Mouse (Mus musculus) embryonic stem cell, embryonic (primary cell): ENCODE results near the gene Gale.

ENCODE experiments used
- CTCF ChIA-PET, 4 experiments: fragments of 300-600 bp in 2 of 4; fragments of 350-600 bp in 2 of 4; sonication (Branson Sonifier 250); formaldehyde crosslinking; loops; one replicate each; lab custom pipeline; 2022; ENCODE audit warnings: inconsistent platforms in 2 of 4; lab: Charles Lee
- POLR2A ChIA-PET, 4 experiments: fragments of 300-600 bp in 2 of 4; fragments of 350-600 bp in 2 of 4; sonication (Branson Sonifier 250); formaldehyde crosslinking; loops; one replicate each; lab custom pipeline; 2022; ENCODE audit warnings: antibody characterized with exemption in 4 of 4, inconsistent platforms in 1 of 4; lab: Charles Lee

The Gale gene

DNA sequence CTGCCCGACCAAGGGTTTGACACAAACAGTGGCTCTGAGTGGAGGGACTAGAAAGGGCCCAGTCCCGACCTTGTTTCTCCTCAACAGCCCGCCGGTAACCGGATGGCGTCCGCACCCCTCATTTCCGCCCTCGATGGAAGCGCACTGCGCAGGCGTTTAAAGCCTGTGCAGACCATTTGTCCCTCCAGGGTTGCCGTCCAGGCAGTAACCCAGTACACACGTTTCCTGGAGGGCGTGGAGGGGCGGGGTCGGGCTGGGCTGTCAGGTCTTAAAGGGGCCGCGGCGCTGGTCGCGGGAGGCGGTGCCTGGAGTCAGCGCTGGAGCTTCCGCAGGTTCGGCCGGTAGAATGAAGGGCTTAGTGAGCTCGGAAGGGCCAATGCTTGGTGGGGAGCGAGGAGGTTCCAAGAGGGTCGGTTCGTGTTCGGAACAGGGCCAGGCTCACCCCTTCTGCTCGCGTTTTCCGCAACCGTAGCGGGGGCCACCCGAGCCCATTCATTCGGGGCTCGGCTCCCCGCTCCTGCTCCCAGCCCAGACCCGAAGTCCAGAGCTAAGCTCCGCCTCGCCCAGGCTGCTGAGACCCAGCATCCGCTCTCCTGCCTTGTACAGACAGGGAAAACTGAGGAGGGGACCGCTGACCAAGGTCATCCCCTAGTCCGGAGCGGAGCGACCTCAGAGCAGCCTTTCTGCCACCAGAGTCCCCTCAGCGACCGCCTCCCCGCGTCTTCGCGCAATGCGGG lies at the start of gene Gale:
Gene Gale, plus strand, starts transcription at position 271 of the 737 bp plus-strand sequence.
- ChIA-PET CTCF (interaction anchor here in 3 of 4 experiments (0.6 to 2.2 kb wide), 16 partner anchors 9 to 1715 kb away, joined by 3 to 10 read pairs (median 4); partner anchors contain the start of genes Fuca1 (in 1 of the 3) and Pithd1 (in 1 of the 3)), POLR2A (interaction anchor here (0.6 to 8.8 kb wide), 50 partner anchors 9 to 337 kb away, joined by 3 to 71 read pairs (median 4); partner anchors contain the start of genes Lypla2 (in 4 of the 4), Rpl11 (in 3 of the 4), Hmgcl (in 2 of the 4) and Pithd1 (in 2 of the 4))

DNA sequence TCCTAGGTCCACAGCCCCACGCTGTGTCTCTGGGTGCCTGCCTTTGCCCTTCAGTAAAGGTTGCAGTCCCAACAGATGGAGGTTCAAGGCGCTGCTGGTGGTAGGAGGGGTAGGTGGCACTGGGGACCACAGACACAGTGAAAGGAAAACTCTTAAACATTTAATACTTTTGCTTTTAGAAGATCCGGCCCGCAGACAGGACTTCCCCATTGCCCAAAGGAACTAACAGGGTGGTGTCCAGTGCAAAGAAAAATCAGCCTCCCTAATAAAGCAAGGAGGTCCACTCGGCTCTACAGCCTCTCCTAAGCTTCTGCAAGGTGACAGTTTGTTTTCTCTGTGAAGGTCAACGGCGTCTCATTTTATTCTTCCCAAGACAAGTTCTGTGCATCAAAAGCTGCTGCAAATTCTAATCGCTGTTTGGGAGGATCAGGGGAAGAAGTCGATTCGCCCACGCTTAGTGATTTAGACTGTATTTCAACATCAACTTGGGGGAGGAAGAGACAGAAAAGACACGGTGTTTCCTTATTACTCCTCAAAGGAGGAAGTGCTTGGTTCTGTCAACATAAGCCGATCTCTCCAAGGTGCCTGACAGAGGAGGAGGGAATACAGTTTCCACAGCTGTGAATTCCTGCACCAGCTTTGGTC lies 44.8 kb upstream of the Gale start:
- ChIA-PET CTCF (interaction anchor here (0.5 to 3.8 kb wide), 15 partner anchors 8 to 536 kb away, joined by 3 to 44 read pairs (median 8); partner anchors contain the start of gene Cnr2 (in 1 of the 4)), POLR2A (interaction anchor here in 2 of 4 experiments (1.9 to 4.1 kb wide), 6 partner anchors 11 to 29 kb away, joined by 5 to 35 read pairs (median 10); partner anchors contain the start of genes Cnr2 (in 1 of the 2) and Hmgcl (in 1 of the 2))

DNA sequence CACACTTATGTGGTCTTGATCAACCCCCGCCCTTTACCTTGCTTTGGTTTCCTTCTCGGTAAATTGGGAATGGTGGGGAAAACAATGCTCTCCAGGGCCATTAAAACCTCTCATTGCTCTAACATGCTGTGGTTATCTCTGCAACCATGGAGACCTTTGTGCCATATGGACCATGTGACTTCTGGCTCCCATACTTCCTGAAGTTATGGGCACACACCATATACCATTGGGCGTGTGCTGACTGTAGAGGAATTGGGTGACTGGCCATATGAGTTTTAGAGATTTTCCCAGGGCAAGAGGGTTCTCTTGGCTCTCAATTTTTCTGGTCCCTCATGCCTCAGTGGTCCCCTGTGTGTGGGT lies 44.3 kb upstream of the Gale start:
- CTCF ChIA-PET = interaction anchor here (0.6 to 3.8 kb wide), 30 partner anchors 8 to 425 kb away, joined by 3 to 44 read pairs (median 8); partner anchors contain the start of genes Cnr2 (in 1 of the 4), Gale (in 1 of the 4), Nipal3 (in 1 of the 4) and Stpg1 (in 1 of the 4)
- POLR2A ChIA-PET = interaction anchor here (0.6 to 4.1 kb wide), 16 partner anchors 8 to 88 kb away, joined by 3 to 35 read pairs (median 8); partner anchors contain the start of genes Cnr2 (in 1 of the 4), Hmgcl (in 1 of the 4) and Srsf10 (in 1 of the 4)

GRCm38 (mm10) chr4:135920304-135921241 lies 43.0 kb upstream of the Gale start, which contains the start of gene Fuca1:
Fuca1 (plus strand) TSS chr4:135920735.
- ChIA-PET POLR2A (interaction anchor here in 3 of 4 experiments (0.6 to 4.7 kb wide), 56 partner anchors 9 to 711 kb away, joined by 3 to 40 read pairs (median 4); partner anchors contain the start of genes Cnr2 (in 2 of the 3), Hmgcl (in 2 of the 3), Pithd1 (in 2 of the 3) and E2f2 (in 1 of the 3)), CTCF (interaction anchor here (0.5 to 3.8 kb wide), 104 partner anchors 9 to 1613 kb away, joined by 3 to 44 read pairs (median 4); partner anchors contain the start of genes Hmgcl (in 2 of the 4), Pithd1 (in 2 of the 4), Cnr2 (in 1 of the 4) and Gale (in 1 of the 4))

GRCm38 (mm10) chr4:135921257-135922120 lies 42.0 kb upstream of the Gale start:
- ChIA-PET CTCF (interaction anchor here (0.6 to 3.8 kb wide), 73 partner anchors 8 to 1614 kb away, joined by 3 to 44 read pairs (median 5); partner anchors contain the start of genes Hmgcl (in 2 of the 4), Cnr2 (in 1 of the 4), Gale (in 1 of the 4) and Id3 (in 1 of the 4)), POLR2A (interaction anchor here in 3 of 4 experiments (0.5 to 4.7 kb wide), 47 partner anchors 8 to 364 kb away, joined by 3 to 40 read pairs (median 5); partner anchors contain the start of genes Cnr2 (in 2 of the 3), Pithd1 (in 2 of the 3), Hmgcl (in 1 of the 3) and Pnrc2 (in 1 of the 3))

DNA sequence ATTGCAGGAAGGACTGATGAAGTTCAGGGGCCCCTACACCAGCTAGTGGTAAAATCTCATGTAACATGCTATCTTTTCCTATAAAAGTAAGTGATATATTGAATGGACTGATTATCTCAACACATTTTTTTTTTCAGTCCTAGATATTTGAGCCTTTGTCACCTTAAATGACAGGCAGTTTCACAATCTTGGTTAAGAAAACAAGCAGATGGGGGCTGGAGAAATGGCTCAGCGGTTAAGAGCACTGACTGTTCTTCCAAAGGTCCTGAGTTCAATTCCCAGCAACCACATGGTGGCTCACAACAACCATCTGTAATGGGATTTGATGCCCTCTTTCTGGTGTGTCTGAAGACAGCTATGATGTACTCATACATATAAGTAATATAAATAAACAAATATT lies 41.3 kb upstream of the Gale start:
- CTCF ChIA-PET = interaction anchor here in 1 of 4 experiments (3.3 kb wide), 1 partner anchor 28 kb away, joined by 30 read pairs; the partner anchor contains the start of gene Cnr2
- POLR2A ChIA-PET = interaction anchor here in 3 of 4 experiments (0.5 to 4.7 kb wide), 9 partner anchors 8 to 101 kb away, joined by 3 to 40 read pairs (median 14); partner anchors contain the start of genes Cnr2 (in 1 of the 3) and Hmgcl (in 1 of the 3)

DNA sequence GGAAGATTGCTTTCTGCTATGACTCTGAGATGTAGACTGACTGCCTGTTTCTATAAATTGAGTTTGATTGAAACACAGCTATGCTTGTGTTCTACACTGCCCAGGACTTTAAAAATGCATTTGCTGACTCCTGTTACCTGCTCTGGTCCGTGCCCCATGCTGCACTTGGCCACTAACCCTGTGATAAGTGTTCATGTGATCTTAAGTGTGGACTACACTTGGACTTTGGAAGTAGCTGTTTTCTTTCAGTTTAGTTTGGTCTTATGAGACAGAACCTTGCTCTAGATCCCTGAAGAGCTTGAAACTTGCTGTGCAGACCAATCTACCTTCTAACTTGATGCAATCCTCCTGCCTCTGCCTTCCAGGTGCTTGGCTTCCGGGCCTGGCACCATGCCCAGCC lies 39.1 kb upstream of the Gale start:
- ChIA-PET CTCF (interaction anchor here in 1 of 4 experiments (0.6 kb wide), 1 partner anchor 38 kb away, joined by 3 read pairs; no protein-coding TSS in a partner anchor), POLR2A (interaction anchor here in 1 of 4 experiments (0.6 to 4.7 kb wide), 4 partner anchors 9 to 36 kb away, joined by 3 to 40 read pairs (median 3); no protein-coding TSS in a partner anchor)

- ChIA-PET POLR2A (interaction anchor here in 3 of 4 experiments (0.8 to 3.9 kb wide), 16 partner anchors 8 to 86 kb away, joined by 3 to 18 read pairs (median 4); partner anchors contain the start of genes Hmgcl (in 1 of the 3) and Srsf10 (in 1 of the 3)), CTCF (interaction anchor here in 1 of 4 experiments (0.6 to 1.8 kb wide), 2 partner anchors 36 to 62 kb away, joined by 3 to 4 read pairs; partner anchors contain the start of gene Pithd1)
These were observed 38.2 kb upstream of the Gale start for GRCm38 (mm10) chr4:135925341-135925740.

GRCm38 (mm10) chr4:135926195-135926808 lies 37.2 kb upstream of the Gale start:
- ChIA-PET CTCF (interaction anchor here in 2 of 4 experiments (0.6 to 1.8 kb wide), 8 partner anchors 13 to 972 kb away, joined by 3 to 5 read pairs (median 3); partner anchors contain the start of gene Pithd1 (in 1 of the 2)), POLR2A (interaction anchor here in 3 of 4 experiments (0.6 to 3.9 kb wide), 28 partner anchors 9 to 515 kb away, joined by 3 to 19 read pairs (median 4); partner anchors contain the start of genes Hmgcl (in 2 of the 3), Gale (in 1 of the 3), Pnrc2 (in 1 of the 3) and Rpl11 (in 1 of the 3))

DNA sequence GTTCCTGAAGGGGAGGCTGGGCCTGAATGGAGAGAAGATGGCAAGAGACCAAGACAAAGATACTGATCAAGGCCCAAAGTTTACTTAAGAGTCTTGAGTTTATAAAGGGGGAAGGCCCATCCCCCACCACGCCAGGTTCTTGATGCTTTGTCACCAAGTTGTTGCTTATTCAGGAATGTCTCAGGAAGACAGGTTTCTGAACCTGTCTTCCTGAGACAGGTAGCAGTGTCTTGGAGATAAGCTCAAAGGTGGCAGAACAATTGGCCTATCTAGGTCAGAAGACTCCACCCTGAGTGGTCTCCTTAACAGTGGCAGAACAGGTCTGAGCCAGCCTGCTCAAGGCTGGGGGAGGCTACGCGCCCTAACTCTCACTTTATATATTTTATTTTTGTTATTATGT lies 36.7 kb upstream of the Gale start:
- ChIA-PET POLR2A (interaction anchor here in 3 of 4 experiments (0.5 to 3.9 kb wide), 26 partner anchors 9 to 515 kb away, joined by 3 to 19 read pairs (median 4); partner anchors contain the start of genes Rpl11 (in 2 of the 3), Gale (in 1 of the 3), Hmgcl (in 1 of the 3) and Pnrc2 (in 1 of the 3)), CTCF (interaction anchor here in 1 of 4 experiments (1.0 to 1.8 kb wide), 6 partner anchors 12 to 126 kb away, joined by 3 to 5 read pairs (median 4); partner anchors contain the start of gene Pithd1)

DNA sequence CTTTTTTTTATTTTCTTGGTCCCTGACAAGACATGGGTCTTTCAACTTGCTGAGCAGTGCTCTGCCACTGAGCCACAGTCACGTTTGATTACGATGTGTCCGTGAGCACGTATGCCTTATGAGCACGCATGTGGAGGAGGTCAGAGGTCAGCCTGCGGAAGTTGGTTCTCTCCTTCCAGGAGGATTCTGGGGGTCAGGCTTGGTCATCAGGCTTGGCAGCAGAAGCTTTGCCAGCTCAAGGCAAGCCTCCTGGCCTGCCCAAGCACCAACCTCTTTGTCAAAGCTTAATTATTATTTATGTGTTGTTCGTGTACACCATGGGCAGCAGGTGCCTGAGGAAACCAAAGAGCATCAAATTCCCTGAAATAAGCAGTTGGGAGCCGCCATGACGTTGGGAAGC lies 35.2 kb upstream of the Gale start:
- ChIA-PET CTCF (interaction anchor here in 2 of 4 experiments (0.6 to 4.7 kb wide), 6 partner anchors 8 to 927 kb away, joined by 3 to 31 read pairs (median 3); partner anchors contain the start of gene Fuca1 (in 2 of the 2)), POLR2A (interaction anchor here in 3 of 4 experiments (0.6 to 3.9 kb wide), 14 partner anchors 8 to 125 kb away, joined by 3 to 19 read pairs (median 6); partner anchors contain the start of genes Fuca1 (in 1 of the 3), Hmgcl (in 1 of the 3), Pithd1 (in 1 of the 3) and Rpl11 (in 1 of the 3))

- ChIA-PET POLR2A (interaction anchor here in 3 of 4 experiments (0.6 to 3.9 kb wide), 8 partner anchors 8 to 110 kb away, joined by 3 to 19 read pairs (median 6); partner anchors contain the start of gene Fuca1 (in 2 of the 3)), CTCF (interaction anchor here in 3 of 4 experiments (0.6 to 4.7 kb wide), 6 partner anchors 9 to 203 kb away, joined by 3 to 31 read pairs (median 9); partner anchors contain the start of gene Fuca1 (in 2 of the 3))
These were observed 34.1 kb upstream of the Gale start for GRCm38 (mm10) chr4:135929405-135929804.

DNA sequence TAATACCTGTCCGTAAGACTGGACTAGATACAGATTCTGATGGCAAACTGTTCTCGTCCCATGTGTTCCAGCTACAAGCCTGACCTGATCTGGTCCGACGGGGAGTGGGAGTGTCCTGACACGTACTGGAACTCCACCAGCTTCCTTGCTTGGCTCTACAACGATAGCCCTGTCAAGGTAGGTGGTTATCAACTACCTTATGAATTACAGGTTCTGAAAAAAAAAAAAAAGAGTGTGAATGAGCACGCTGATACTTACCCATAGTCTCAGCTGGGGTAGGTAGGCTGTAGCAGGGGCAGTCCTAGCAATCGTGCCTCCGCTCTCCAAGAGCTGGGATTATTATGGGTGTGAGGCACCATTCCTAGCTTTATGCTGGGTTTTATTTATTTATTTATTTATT lies 33.7 kb upstream of the Gale start:
- ChIA-PET POLR2A (interaction anchor here in 3 of 4 experiments (0.6 to 3.9 kb wide), 6 partner anchors 9 to 110 kb away, joined by 3 to 19 read pairs (median 8); partner anchors contain the start of gene Fuca1 (in 2 of the 3)), CTCF (interaction anchor here in 3 of 4 experiments (0.6 to 4.7 kb wide), 6 partner anchors 10 to 203 kb away, joined by 3 to 31 read pairs (median 9); partner anchors contain the start of gene Fuca1 (in 2 of the 3))
